Mouse (Mus musculus) CD4-positive, CD25-positive, alpha-beta regulatory T cell, adult 4 months (primary cell): ENCODE measurements around the gene Ubl4a. TPM values are rescaled to one million over a fixed set of nuclear protein-coding genes. Genes with fewer than 3 reads are reported as not detected.
"Not testable (repeated sequence)": the region's sequence is repeated elsewhere in the genome, so short reads cannot be mapped to it uniquely, and the experiment has no call there.

Experiments used
- ATAC-seq: one replicate; pipeline ENCODE4 v1.8.0; 2017
- polyA plus RNA-seq, 2 experiments: library from polyadenylated mRNA; unstranded; fragments of 100-300 nt; shearing (Covaris generic); gene quantifications; one replicate each; pipeline ENCODE4 v1.2.1; 2017

Ubl4a gene
- 10 to 100 TPM; 60.0 to 78.5 TPM for polyA plus RNA-seq

GRCm38 (mm10) chrX:74372888-74373549, at the start of gene Ubl4a, which contains the start of gene Slc10a3:
Gene Ubl4a (minus strand): TSS chrX:74373218.
Gene Slc10a3 (minus strand): TSS chrX:74373349.
- peak; percentile 95 for ATAC-seq

- peak; percentile 90 for ATAC-seq
These were observed 40.4 kb upstream of the Ubl4a start for GRCm38 (mm10) chrX:74413377-74413776.

- ATAC-seq: no peak
These were observed 35.3 kb upstream of the Ubl4a start for GRCm38 (mm10) chrX:74408340-74408739.

GRCm38 (mm10) chrX:74400136-74400535, 27.1 kb upstream of the Ubl4a start:
- no peak for ATAC-seq

- ATAC-seq: peak; percentile 99
These were observed 19.8 kb upstream of the Ubl4a start, which contains the start of the genes Fam3a and Ikbkg for GRCm38 (mm10) chrX:74392535-74393443. Gene Fam3a (minus strand): TSS chrX:74393272. Gene Ikbkg (plus strand): TSS chrX:74393290.

GRCm38 (mm10) chrX:74388153-74388552, 15.1 kb upstream of the Ubl4a start:
- ATAC-seq: no peak

- ATAC-seq: no peak
These were observed 11.4 kb upstream of the Ubl4a start for GRCm38 (mm10) chrX:74384451-74384850.

GRCm38 (mm10) chrX:74368209-74368909, 4.7 kb downstream of the Ubl4a start:
- ATAC-seq: peak; percentile 56

GRCm38 (mm10) chrX:74367512-74367911, 5.5 kb downstream of the Ubl4a start:
- ATAC-seq: no peak

GRCm38 (mm10) chrX:74359171-74359570, 13.8 kb downstream of the Ubl4a start:
- no peak for ATAC-seq

GRCm38 (mm10) chrX:74357069-74357468, 15.9 kb downstream of the Ubl4a start:
- ATAC-seq: not testable (repeated sequence)

GRCm38 (mm10) chrX:74353467-74353770, 19.6 kb downstream of the Ubl4a start, which contains the start of gene Lage3:
Gene Lage3 (minus strand): TSS chrX:74353618.
- ATAC-seq: peak; percentile 92

- ATAC-seq: peak; percentile 29
These were observed 20.2 kb downstream of the Ubl4a start for GRCm38 (mm10) chrX:74352645-74353466.

- ATAC-seq: no peak
These were observed 42.7 kb downstream of the Ubl4a start for GRCm38 (mm10) chrX:74330166-74330930.

GRCm38 (mm10) chrX:74329215-74329671, 43.8 kb downstream of the Ubl4a start:
- no peak for ATAC-seq

- ATAC-seq: peak; percentile 77
These were observed 44.3 kb downstream of the Ubl4a start, which contains the start of gene Plxna3 for GRCm38 (mm10) chrX:74328725-74329161. Gene Plxna3 (plus strand): TSS chrX:74329066.
